Mouse (Mus musculus): ENCODE measurements around the gene Nubp2.

Gene Nubp2

DNA sequence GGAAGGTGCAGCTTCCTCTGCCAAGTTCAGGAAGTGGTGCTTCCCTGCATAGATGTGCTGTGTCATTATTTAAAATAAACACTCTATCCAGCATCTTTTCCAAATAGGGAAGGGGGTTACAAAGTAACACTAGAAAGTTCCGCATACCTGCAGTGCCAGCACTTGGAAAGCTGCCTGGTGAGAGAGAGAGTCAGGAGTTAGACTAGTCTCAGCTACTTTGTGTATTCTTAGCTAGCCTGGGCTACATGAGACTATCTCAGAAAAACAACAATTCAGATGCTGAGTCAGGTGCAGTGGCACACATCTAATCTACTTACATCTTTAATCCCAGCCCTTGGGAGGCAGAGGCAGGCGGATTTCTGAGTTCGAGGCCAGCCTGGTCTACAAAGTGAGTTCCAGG lies 24.4 kb downstream of the Nubp2 start:
- in situ Hi-C loops (cut with MseI, MboI) = no loop called here

DNA sequence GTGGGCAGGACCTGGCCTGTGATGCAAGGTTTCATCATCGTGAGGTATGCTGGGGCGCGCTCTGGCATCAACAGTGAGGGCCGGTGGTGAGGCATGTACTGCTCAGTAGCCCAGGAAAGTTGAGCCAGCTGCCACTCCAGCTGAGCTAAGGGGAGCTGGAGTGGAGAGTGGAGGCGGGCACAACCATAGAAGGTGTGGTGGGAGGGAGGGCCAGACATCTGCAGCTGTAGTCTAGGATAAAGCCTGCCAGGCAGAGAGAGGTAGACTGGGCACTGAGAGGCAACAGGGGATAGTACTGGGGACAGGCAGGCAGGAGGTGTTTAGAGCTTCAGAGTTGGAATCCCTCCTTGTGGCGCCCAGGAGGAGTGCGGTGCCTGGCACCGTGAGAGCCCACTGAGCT lies 26.1 kb downstream of the Nubp2 start:
- in situ Hi-C loops (cut with MseI, MboI) = no loop called here

DNA sequence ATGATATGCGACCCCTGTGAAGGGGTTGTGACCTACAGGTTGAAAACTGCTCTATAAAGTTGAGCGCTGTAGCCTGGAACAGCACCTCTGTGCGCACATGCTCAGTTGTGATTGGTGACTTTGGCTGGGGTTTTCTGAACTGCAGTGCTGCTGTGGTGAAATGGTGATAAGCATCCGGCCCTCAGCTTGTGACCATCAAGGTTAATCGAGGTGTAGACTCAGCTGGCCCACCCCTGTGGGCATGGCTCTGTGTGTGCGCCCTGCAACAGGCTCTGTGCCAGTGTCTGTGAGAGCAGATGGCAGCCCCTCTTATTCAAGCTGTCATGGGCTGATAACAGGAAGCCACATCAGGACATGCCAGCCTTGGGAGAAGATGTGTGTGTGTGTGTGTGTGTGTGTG lies 27.2 kb downstream of the Nubp2 start:
- in situ Hi-C loops (cut with MseI, MboI) = no loop called here

DNA sequence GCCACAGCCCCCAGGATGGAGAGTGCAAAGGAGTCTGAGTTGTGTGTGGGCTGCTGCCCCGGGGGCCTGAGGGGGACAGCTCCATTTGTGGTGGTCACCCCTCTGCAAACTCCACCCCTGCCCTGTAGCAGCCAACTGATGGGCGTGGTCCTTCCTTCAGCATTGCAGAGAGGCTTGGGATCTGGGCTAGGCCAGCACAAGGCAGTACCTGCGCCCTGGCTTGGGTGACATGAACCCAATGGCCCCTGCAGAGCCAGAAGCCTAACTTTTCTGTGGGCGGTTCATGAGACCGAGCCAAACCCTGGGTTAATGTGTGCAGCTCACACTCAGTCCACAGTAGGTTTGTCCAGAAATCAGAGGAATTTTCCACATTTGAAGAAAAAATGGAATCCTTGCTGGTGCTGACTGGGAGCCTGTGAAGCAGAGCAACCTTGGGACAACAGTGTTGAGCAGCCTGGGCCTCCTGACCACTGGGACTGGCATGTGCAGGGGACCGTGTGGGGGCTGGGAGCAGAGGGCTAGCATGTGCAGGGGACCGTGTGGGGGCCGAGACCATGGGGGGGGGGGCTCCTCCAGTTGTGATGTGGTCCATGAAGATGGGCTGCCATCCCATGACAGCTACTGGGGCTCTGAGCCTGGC lies 28.2 kb downstream of the Nubp2 start:
- in situ Hi-C loops (cut with MseI, MboI) = no loop called here

DNA sequence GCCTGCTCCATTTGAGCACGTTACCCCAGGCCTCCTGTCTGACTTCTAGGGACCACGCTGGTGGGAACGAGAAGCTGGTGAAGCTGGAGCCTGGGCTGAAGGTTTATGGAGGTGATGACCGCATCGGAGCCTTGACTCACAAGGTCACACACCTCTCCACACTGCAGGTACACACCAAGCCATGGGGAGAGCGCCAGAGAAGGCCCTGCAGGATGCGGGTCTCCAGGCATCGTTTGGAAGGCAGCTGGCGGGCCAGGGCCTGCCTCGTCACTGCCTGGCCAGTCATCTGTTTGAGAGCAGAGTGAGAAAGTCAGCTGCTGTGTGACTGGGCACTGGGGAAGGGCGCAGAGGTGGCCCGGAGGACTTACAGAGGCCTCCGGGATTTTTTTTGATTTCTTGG lies 29.6 kb downstream of the Nubp2 start:
- in situ Hi-C loops (cut with MseI, MboI) = no loop called here

DNA sequence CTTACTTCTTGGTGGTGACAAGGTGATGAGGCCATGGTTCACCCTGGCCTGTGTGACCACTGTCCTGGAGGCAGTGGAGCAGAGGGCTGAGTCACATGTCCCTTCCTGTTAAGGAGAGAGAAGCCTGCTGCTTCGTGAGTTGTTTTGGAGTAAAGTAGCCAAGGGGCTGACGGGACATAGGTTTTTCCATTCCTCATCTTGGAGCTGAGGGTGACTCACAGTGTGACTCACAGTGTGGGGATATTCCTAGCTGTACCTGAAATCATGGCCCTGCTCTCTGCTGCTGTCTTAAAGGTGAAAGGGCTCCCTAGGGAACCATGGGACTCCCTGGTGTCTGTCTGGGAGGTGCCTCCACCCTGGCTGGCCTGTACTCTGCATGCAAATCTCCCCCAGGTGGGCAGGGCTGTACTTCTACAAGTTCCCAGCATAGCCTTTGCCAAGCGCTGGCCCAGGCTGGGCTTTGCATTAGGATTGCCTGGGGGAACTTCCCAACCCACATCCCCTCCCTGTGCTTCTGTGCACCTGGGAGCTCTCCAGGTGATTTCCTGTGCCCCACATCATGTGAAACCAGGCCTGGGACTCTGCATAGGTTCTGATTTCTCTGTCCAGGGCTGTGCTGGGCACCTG lies 30.2 kb downstream of the Nubp2 start:
- in situ Hi-C loops (cut with MseI, MboI) = no loop called here

DNA sequence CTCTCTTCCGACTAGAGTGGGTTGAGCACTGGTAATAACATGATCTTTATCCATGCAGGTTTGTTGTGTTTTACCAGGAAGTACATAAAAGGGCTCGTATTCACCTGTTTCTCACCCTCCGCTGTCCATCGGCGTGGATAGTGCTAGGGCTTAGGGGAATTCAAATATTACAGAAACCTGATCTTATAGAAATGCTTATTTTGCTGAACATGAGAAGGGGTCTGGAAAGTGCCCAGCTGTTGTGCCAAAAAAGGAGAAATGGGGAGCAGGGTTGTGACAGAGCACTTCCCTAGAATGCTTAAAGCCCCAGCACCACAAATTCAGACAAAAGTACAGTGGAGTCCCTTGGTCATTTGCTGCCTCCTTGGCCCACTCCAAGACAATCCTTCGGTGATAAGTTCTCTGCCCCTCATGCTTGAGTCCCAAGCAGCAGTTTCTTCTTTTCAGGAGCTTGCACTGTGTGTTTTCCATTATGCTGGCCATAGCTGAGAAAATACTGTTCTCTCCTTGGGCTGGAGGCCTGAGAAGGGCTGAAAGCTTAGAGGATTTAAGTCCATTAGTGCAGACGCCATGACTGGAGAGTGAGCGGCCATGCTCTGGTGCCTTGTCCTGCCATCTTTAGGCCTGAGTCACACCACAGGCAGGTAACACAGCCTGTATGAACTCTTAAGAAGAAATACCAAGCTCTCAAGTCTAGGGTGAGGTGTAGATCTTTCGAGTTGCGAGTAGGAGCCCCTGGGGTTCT lies 34.6 kb downstream of the Nubp2 start:
- in situ Hi-C loops (cut with MseI, MboI) = no loop called here

DNA sequence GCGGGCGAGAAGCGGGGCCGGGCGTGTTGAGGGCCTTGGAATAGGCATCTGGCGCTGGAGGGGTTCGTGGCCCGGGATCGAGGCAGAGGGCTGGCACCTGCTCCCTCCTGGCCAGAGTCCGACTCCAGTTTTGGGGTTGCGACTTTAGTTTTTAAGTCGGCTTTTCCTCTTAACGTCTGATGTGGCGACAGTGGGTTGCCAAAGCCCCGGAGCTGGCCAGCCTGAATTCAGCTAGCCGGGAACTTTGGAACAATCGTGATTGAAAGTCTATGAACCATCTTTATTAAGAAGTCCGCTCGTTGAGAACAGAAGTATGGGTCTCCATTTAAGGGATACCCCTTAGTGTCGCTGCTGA lies 35.4 kb downstream of the Nubp2 start:
- in situ Hi-C loops (cut with MseI, MboI) = no loop called here

DNA sequence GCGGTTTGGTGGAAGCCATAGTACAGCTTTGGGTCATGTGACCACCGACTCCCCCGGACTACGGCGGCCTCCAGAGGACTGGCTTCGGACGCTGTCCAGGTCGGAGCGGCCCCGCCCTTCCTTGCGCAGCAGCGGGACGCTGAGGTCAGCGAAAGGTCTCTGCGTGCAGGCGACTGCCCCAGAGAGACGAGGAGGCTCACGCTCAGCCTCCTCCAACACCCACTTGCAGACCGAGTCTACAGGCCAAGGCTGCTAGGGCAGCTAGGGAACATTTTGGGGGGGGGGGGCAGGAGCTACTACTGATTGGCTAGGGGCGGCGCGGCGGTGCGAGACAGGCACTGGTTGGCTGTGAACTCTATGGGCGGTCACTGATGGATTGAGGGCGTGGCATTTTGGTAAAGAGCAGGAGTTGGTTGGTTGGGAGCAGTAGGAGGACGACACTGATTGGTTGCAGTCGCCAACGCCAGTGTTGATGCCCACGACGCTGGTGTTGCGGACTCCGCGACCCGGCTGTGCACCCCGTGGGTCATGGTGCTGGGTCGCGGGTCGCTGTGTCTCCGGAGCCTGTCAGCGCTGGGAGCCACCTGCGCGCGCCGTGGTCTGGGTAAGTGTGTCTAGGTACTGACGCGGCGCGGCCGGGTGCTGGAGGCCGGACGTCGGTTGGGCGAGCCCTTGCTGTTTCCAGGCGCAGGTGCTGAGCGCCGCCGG lies 35.9 kb downstream of the Nubp2 start, which contains the start of gene Fahd1:
TSS of gene Fahd1 (minus strand) at position 300 of the 708 bp plus-strand sequence.
- in situ Hi-C loops (cut with MseI, MboI) = no loop called here

DNA sequence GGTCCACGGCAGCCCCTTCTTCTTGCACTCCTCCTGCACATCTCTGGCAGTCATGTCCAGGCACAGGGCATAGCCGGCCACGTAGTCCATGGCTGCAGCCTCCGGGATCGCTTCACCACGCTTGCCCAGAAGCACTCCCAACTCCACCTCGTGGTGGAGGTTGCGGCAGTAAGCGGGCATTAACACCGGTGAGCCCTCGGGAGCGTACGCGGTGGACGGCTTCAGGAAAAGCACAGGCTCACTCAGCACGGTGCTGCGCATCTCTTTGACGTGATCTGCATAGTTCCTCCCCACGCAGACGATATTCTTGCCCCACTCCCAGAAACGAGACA lies 36.5 kb downstream of the Nubp2 start:
- in situ Hi-C loops (cut with MseI, MboI) = no loop called here

DNA sequence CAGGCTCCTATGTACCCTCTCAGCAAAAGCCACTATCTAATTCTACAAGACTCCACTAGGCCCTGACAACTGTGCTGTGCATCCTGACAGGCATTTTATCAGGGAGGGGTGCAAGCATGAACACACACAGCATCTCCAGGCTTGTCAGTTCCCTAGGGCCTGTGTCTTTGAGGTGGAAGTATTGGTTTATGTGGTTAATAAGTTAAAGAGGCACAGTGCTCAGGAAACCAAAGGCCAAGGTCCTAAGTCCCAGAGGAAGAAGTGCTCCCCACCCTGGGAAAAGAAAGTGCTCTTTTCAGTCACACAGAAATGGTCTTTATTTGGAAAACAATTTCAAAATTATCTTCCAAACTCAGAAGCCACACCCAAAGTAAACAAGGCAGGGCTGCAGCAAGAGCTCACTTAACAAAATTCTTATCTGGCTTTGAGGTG lies 37.5 kb downstream of the Nubp2 start:
- in situ Hi-C loops (cut with MseI, MboI) = no loop called here

DNA sequence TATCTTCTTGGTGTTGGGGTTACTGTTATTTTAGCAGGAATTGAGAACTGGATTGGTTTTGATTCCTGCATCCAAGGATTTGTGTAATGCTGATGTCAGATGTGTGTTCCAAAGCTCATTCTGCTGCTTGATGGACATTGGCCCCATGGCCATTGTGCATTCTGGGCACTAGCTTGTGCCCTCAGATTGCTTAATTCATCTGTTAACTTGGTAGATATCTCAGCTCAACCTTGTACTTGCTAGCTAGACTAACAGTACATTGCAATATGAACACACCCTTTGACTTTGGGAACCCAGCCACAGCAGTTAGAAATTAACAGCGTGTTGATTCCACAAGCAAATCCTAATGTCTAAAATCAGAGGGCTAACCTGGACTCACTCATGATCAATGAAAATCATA lies 38.8 kb downstream of the Nubp2 start:
- in situ Hi-C loops (cut with MseI, MboI) = no loop called here

DNA sequence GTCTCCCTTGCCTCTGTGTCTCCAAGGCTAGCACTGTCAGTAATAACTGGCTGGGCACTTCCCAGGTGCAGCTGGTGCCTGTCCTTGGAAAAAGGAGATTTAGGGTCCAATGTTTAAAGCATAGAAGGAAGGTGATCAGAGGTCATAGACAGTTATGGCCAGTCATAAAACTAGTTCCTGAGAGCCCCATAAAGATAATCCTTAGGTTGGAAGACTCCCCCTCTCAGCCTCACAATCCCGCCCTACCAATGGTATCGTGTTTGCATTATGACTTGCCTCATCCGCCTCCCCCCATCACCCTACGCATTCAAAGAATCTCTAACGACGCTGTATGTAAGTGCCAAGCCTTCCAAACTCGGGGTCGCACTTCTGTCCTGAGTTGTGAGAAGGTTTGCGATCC lies 41.6 kb downstream of the Nubp2 start:
- in situ Hi-C loops (cut with MseI, MboI) = no loop called here

DNA sequence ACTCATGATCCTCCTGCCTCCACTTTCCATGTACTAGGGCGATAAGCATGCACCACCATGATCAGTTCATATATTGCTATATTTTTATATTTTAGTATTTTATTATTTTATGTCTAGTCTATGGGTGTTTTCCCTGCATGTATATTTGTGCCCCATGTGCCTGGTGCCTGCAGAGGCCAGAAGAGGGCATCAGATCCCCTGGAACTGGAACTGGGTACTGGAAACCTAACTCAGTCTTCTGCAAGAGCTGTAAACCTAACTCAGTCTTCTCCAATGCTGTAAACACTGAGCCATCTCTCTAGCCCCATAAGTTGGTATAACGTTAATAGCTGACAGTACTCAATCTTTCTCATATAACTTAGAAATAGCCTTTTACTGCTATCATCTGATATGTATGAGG lies 43.5 kb downstream of the Nubp2 start:
- in situ Hi-C loops (cut with MseI, MboI) = no loop called here

DNA sequence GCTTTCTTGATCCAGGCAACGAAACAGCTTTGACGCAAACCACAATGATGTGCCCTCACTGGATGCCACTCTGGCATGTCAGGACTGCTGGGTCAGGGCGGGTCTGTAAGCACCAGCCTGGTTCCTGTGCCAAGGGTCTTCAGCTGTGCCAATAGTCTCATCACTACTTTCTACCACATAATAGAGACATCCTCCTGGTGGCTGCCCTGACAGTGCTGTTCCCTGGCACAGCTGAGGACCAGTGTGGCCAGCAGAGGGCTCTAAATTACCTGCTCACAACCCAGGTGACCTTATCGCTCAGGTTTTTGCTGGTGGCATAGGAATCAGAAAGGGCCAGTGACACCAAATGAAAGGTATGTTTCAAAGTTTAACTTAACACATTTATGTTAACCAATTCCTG lies 45.0 kb downstream of the Nubp2 start:
- in situ Hi-C loops (cut with MseI, MboI) = no loop called here

DNA sequence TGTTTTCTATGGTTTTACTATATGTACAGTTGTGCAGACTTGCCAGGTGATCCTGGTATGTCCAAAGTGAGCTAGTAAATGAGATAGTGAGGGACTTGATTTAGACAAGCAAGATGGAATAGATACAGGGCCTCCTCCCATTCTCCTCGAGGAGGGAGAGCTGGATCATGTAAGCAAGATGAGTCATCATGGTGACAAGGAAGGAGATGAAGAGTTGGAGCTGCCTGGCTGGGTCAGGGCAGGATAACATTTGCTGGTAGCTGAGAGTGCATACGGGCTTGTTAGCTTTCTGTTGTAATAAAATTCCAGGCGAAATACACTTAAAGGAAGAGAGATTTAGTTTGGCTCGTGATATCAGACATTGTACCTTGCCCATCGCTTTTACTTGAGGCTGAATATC lies 45.8 kb downstream of the Nubp2 start:
- in situ Hi-C loops (cut with MseI, MboI) = no loop called here

DNA sequence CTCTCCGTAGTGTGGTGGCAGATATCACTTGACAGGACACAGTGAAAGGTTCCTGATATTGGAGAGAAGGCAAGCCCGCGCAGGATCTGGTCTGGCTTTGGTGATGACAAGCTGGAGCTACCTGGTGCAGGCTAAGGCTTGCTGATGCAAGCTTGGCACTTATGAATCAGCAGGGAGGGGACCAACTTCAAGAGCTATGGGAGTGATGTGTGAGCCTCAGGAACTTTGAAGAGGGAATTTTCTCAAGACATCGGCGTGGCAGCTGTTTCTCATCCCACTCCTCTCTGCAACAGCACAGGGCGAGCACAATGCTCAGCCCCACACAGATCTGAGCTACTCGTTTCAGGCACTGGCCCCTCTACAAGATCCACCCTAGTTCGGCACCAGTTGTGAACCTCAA lies 46.3 kb downstream of the Nubp2 start, which contains the start of gene Hagh:
TSS of gene Hagh (plus strand) at position 302 of the 400 bp plus-strand sequence.
- in situ Hi-C loops (cut with MseI, MboI) = no loop called here
